ENCODE assay signal across 7 mouse cellular contexts in genomic region chr13:73803450-73804178, GRCm38 (mm10). TPM values are rescaled to one million over a fixed set of nuclear protein-coding genes. Genes with fewer than 3 reads are reported as not detected.
DNase-seq lines count a peak whose midpoint lies in the region; ATAC-seq and TF ChIP-seq lines count a peak whose summit lies in the region.

No protein-coding gene starts in this region.

- TF ChIP-seq EP300 in heart, adult 2 months (IDR thresholded peaks at IDR 0.05; ENCODE audit: insufficient read depth, low read depth, low read length): peak; percentile 95

- H3K27me3 ChIP-seq in heart, adult 2 months (ENCODE audit: control insufficient read depth, insufficient read depth, low read length): no peaks in the 10 kb centered on the region
- H3K27me3 ChIP-seq in forebrain, embryonic 11.5 days (ENCODE audit: control insufficient read depth, insufficient read depth, low read length): no peaks in the 10 kb centered on the region

- H3K36me3 ChIP-seq in heart, adult 2 months (ENCODE audit: control insufficient read depth, insufficient read depth, low read length): peaks cover 7% of the 10 kb centered on the region; the same call in 1 of the 2 replicates
- peaks cover 24% of the 10 kb centered on the region for H3K36me3 ChIP-seq in forebrain, embryonic 11.5 days (ENCODE audit: control insufficient read depth, insufficient read depth, low read length)

- peak overlapping the region; percentile 88 for H3K27ac ChIP-seq in heart, adult 2 months
- H3K27ac ChIP-seq in forebrain, embryonic 11.5 days (ENCODE audit: low read depth, low read length): no peak overlapping the region

- no peak overlapping the region for H3K4me3 ChIP-seq in heart, adult 2 months
- H3K4me3 ChIP-seq in forebrain, embryonic 11.5 days (ENCODE audit: low read depth, low read length): no peak overlapping the region

- DNase-seq in 416B (ENCODE audit: low read depth) (peak; percentile 75), NIH3T3 (ENCODE audit: low read depth) (peak; percentile 16)
- peak; percentile 62 to 89 for DNase-seq in heart, adult 2 months
- peak; percentile 33 to 43 for DNase-seq in kidney, postnatal 36 days
- no peak for DNase-seq in retina, postnatal 1 day
- DNase-seq in forebrain, embryonic 11.5 days (ENCODE audit: low spot score): no peak

- no peak overlapping the region for H3K4me2 ChIP-seq in forebrain, embryonic 11.5 days (ENCODE audit: low read depth, low read length, severe bottlenecking)

- no peak overlapping the region for H3K9ac ChIP-seq in heart, adult 2 months (ENCODE audit: low read depth, low read length)
- H3K9ac ChIP-seq in forebrain, embryonic 11.5 days (ENCODE audit: low read length): no peak overlapping the region

- no peak for TF ChIP-seq CTCF in heart, adult 2 months (IDR thresholded peaks at IDR 0.05)

- peak; percentile 96 for ATAC-seq in megakaryocyte progenitor cell, adult 5-6 weeks (replicated peaks; ENCODE audit: poor library complexity)
- no peak for ATAC-seq in forebrain, embryonic 11.5 days (replicated peaks; ENCODE audit: low FRiP score)

- no peaks in the 10 kb centered on the region for H3K79me2 ChIP-seq in heart, adult 2 months (replicated peaks; ENCODE audit: control insufficient read depth, insufficient read depth, low read length)

- no peak for TF ChIP-seq POLR2A in heart, adult 2 months (IDR thresholded peaks at IDR 0.05; ENCODE audit: insufficient read depth, low read depth, low read length)

- no peaks in the 10 kb centered on the region for H3K9me3 ChIP-seq in forebrain, embryonic 11.5 days (ENCODE audit: control insufficient read depth, low read length)

- H3K4me1 ChIP-seq in heart, adult 2 months (ENCODE audit: control insufficient read depth, insufficient read depth, low read length): peaks cover 14% of the 10 kb centered on the region
- no peaks in the 10 kb centered on the region for H3K4me1 ChIP-seq in forebrain, embryonic 11.5 days (replicated peaks; ENCODE audit: control insufficient read depth, insufficient read depth, low read length)

- 50% methylated on average over 8 of the region's 8 CpGs for WGBS in heart, adult 2 months
- 88% methylated on average over 8 of the region's 8 CpGs for WGBS in forebrain, embryonic 11.5 days

- intact Hi-C loops in heart, adult 2 months (cut with DNase I): no loop called here

RNA-seq across cellular contexts. Expression of gene Nkd2, which starts 43.8 kb away (rescaled TPM):
- 1 to 10 TPM; 1.2 to 2.3 TPM for total RNA-seq in heart, adult 2 months (2021)
- 1.9 and 2.3 TPM in 2 replicates for polyA plus RNA-seq in heart, adult 2 months (2012; rRNA removed)
- total RNA-seq in megakaryocyte progenitor cell, adult 5-6 weeks (2015): not detected in 2 replicates
- not detected in 2 replicates for total RNA-seq in megakaryocyte progenitor cell, adult 5-6 weeks (2017)
- polyA plus RNA-seq in forebrain, embryonic 11.5 days (2014; fragmentation: Nextera tagmentation; extraction: Ambion mirVana): 12.3 and 13.5 TPM in 2 replicates

Comparison
In these comparisons a context has a peak if more than half of its experiments do, and no peak if none do; other contexts are left out.
1. DNase-seq: peak in 416B (single experiment), NIH3T3 (single experiment), heart, adult 2 months (2 of 2) and kidney, postnatal 36 days (2 of 2); none in retina, postnatal 1 day (single experiment) and forebrain, embryonic 11.5 days (single experiment).